In the genomic region with DNA sequence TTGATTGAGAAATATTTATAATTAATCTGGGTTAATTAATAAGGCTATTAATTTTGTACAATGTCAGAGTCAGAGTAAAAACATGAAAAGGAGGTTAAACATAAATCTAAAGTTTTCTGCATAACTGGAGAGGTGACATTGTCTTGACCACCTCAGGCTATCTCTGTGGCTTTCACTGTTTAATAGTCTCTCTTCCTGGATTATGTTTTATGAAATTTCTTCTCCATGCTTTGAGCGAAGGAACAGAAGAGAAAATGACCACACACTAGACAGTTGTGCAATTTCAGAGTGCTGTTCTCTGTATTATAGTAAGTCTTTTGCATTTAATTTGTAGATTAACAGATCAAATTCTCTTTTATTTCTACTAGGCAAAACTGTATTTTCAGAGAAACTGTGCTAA, we compare ENCODE assay signal across 16 mouse cellular contexts.
"Had no signal": no experiment of that assay in that cellular context is flagged by ENCODE, and none has a peak within 500 bp of the region (broad histone marks: within the 10 kb centered on the region; RNA-seq: fewer than 3 reads in every experiment).

No protein-coding gene starts in this region.

- H3K4me2 ChIP-seq: neural tube, embryonic 13.5 days; neural tube, embryonic 15.5 days; stomach, embryonic 15.5 days had no signal

- H3K9ac ChIP-seq: neural tube, embryonic 13.5 days; neural tube, embryonic 15.5 days; stomach, embryonic 15.5 days had no signal

- H3K4me3 ChIP-seq: neural tube, embryonic 13.5 days; neural tube, embryonic 15.5 days; stomach, embryonic 15.5 days had no signal

- H3K4me1 ChIP-seq: neural tube, embryonic 13.5 days; neural tube, embryonic 15.5 days; stomach, embryonic 15.5 days had no signal

- H3K36me3 ChIP-seq: neural tube, embryonic 13.5 days; neural tube, embryonic 15.5 days; stomach, embryonic 15.5 days had no signal

- H3K27me3 ChIP-seq: neural tube, embryonic 13.5 days; neural tube, embryonic 15.5 days; stomach, embryonic 15.5 days had no signal

- H3K27ac ChIP-seq: neural tube, embryonic 13.5 days; neural tube, embryonic 15.5 days; stomach, embryonic 15.5 days; stomach, postnatal 0 days had no signal

- DNase-seq: retina, postnatal 1 day; right cerebral cortex, adult 18-20 months; right cerebral cortex, postnatal 14 days; right cerebral cortex, postnatal 25 days; right cerebral cortex, postnatal 4 days; spleen, adult 18-20 months; thymus, adult 18-20 months; thymus, adult 2 months; thymus, postnatal 14 days; thymus, postnatal 25 days; thymus, postnatal 36 days; thymus, postnatal 4 days had no signal

- H3K9me3 ChIP-seq: neural tube, embryonic 13.5 days; neural tube, embryonic 15.5 days; stomach, embryonic 15.5 days had no signal
